Mouse (Mus musculus): Measurements from ENCODE around the gene Fbf1.
"Not testable (repeated sequence)": the region's sequence is repeated elsewhere in the genome, so short reads cannot be mapped to it uniquely, and the experiment has no call there.

Fbf1 gene

GRCm38 (mm10) chr11:116132366-116133333 is 35.3 kb downstream of the Fbf1 start:
- peak; percentile 44 for DNase-seq

DNA sequence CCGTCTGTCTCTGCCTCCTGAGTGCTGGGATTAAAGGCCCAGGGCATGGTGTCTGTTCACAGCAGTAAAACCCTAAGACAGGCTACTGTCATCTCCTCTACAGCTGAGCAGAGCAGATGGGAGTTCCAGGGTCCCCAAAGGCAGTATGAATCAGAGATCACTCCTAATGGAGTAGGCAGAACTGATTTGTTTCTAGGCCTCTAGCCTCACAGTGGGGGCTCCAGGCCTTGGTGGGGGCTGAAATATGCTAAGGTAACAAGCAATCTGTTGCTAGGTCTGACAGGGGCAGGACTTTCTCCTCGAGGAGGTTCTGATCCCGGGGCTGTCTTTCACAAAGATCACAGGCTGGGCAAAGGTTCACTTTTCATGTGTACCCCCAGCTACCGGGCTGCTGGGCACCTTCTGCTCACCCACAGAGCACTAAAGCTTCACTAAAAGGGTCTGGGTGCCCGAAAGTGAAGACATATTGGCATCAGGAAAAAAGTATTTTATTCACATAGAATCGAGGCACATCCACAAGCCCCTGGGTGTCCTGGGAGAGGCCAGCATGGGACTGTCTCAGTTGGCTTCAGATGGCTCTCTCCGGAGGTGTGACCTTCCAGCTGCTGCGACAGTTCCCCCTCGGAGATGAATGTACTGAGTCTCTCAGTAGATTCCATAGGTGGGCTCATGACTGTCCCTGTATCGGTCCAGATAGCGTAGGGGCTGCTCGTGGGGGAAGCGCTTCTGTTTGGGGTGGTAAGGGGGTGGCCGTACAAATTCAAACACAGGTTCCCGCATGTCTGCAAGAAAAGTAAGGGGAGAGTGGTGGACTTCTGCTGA is 36.4 kb downstream of the Fbf1 start:
- DNase-seq: no peak

GRCm38 (mm10) chr11:116130488-116131205 is 37.3 kb downstream of the Fbf1 start, which contains the start of gene Trim65:
Gene Trim65, minus strand, starts transcription at chr11:116131128.
- peak; percentile 89 for DNase-seq

- no peak for DNase-seq
Measured at GRCm38 (mm10) chr11:116129993-116130487, 37.9 kb downstream of the Fbf1 start.

DNA sequence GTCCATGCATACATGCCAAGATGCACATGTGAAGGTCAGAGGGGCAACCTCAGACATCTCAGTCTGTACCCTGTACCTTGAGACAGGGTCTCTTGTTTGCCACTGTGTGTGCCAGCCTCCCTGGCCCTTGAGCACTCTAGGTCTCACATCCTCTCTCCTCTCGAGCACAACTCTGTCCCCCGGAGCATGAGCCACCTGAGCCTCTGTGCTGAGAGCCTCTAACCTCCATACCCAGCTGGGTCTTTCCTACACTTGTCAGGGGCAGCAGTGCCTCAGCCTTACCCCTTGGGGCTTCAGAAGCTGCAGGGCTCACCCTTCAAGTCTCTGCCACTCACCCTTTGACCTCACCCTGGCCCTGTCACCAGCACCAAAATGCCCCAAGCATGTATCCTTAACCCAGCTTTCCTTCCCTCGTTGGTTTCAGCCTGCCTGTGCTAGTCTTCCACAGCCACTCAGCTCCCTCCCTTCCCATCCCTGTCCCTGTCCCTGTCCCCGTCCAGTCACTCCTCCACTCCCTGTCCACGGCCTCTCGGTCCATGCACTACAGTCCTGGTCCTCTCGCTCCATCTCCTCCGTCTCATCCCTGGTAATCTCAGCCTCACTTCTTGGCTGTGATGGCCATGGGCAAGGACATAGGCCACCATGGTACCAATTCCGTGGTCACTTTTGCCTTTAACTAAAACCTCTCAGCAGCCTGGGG is 38.7 kb downstream of the Fbf1 start:
- no peak for DNase-seq

DNA sequence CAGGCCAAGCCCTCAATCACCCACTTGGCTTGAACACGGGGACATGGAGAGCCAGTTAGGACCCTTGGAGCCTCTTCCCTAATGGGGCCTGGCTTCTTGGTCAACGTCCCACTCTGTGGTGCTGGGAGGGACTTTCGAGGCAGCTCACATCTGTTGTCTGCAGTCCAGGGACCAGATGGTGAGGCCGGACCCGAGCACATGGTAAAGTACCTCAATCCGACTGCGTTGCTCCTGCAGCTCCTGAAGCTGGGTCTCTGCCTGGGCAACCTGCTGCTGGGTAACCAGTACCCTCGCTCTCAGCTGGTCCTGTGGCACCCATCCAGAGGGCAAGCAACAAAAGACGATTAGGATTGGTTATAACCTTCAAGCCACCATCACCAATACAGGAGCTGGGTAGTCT is 40.0 kb downstream of the Fbf1 start:
- DNase-seq: no peak

GRCm38 (mm10) chr11:116127156-116127980 is 40.6 kb downstream of the Fbf1 start, which contains the start of gene Trim47:
Gene Trim47, minus strand, starts transcription at chr11:116127210.
- peak; percentile 87 for DNase-seq

GRCm38 (mm10) chr11:116126261-116126660 is 41.7 kb downstream of the Fbf1 start:
- no peak for DNase-seq

DNA sequence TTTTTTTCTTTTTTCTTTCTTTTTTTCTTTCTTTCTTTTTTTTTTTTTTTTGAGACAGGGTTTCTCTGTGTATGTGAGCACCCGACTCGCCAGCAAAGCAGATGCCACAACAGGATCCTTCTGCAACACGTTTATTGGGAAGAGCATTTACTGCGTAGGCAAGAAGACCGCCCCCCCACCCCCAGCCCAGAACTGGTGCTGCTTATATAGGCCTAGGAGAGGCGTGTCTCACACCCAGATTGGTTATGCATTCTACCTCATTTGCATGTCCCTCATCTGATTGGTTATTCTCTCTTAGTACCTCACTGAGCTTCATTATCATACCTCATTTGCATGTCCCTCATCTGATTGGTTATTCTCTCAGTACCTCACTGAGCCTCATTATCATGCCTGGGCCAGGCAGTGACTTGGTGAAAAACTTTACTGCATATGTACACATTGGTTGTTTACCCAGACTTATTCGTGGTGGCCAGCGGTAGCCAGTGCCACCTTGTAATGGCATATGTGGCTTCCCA is 46.2 kb downstream of the Fbf1 start:
- DNase-seq: not testable (repeated sequence)

DNA sequence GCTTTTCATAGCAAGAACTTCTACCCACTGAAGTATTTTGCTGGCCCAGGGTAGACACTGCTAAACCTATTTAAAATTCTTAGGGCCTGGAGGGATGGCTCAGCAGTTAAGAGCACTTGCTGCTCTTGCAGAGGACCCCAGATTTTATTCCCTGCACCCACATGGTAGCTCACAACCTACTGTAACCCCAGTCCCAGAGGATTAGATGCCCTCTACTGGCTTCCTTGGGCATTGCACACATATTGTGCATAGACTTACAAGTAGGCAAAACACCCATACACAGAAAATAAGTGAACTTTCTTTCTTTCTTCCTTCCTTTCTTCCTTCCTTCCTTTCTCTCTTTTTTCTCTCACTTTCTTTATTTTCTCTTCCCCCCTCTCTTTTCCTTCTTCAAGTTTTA is 50.1 kb downstream of the Fbf1 start:
- DNase-seq: no peak

DNA sequence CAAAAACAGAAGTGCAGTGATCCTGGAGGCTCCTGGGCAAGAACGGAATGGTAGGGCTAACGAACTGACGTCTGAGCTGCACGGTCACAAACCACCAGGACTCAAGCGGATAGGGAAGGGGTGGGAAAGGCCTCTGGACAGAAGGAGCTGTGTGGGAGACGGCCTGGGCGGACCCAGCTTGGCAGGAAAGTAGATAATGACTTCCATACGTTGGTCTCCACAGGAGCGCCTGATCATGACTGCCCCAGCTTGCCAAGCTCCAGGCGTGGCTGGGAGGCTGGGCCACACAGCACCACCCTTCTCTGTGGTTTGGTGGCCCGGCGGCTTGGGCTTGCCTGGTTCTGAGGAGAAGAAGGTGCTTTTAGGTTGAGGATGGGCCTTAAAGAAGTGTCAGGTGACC is 50.7 kb downstream of the Fbf1 start:
- no peak for DNase-seq

- no peak for DNase-seq
Measured at GRCm38 (mm10) chr11:116111611-116112203, 56.3 kb downstream of the Fbf1 start.

- no peak for DNase-seq
Measured at GRCm38 (mm10) chr11:116111067-116111466, 56.9 kb downstream of the Fbf1 start.

DNA sequence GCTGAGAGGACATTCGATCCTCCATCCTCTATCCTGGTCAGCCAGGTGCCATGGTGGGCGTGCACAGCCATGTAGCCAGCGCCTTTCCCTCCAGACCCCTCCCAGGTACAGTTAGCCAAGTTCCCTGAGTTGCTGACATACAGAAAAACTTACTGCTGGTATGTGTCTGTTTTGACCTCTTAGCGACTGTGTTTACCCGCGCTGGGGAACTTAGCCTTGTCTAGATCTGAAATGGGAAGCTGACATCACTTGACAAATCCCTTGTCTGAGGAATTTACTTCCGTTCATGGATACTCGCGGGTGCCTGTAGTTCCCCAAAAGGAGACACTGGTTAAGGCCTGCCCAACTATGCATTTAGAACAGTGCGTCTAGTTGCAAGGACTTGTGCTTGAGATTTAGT is 57.4 kb downstream of the Fbf1 start:
- no peak for DNase-seq

DNA sequence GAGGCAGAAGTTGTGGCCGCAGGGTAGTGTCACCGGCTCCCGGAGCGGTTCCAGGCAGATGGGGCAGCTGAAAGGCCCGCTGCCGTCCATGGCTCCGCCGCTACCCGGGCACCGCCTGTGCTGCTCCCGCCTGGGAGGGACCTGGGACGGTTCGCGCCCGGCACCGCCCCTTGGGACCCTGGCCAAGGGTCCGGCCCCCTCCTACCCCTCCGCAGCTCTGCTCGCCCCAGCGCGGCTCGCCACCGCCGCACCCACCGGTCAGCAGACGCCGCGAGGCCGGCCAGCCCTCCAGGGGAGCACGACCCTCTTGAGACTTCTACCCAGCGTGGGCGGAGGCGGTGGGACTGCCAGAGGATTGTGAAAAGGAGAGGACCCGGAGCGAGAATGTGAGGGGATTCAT is 57.8 kb downstream of the Fbf1 start:
- peak; percentile 80 for DNase-seq

GRCm38 (mm10) chr11:116109441-116110081 is 58.4 kb downstream of the Fbf1 start:
- peak; percentile 54 for DNase-seq

- DNase-seq: peak; percentile 65
Measured at GRCm38 (mm10) chr11:116108464-116109137, 59.4 kb downstream of the Fbf1 start.

DNA sequence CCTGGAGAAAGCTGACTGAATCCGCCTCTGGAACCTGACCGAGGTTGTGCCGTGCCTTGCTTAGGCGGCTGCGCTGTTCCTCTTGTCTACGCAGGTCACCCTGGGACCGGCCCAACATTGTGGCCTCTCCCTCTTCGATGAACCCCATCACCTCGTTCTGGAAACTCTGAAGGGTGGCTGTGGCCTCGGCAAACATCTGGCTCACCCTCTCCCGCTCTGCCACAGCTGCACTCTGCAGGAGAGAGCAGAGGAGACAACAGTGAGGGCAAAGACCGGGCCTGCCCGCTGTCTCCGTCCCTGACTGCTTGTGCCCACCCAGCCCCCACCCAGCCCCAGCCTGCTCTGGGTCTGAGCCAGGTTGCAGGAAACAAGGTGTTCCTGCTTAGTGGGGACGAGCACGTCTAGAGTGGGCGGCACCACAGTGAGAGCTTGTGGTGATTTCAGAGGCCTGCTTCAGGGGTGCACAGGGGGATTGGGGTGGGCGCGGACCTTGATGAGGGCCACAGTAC is 60.1 kb downstream of the Fbf1 start:
- DNase-seq: peak; percentile 59

All from kidney, adult 11 months (tissue).